ENCODE assay signal across 16 mouse cellular contexts in the genomic region with DNA sequence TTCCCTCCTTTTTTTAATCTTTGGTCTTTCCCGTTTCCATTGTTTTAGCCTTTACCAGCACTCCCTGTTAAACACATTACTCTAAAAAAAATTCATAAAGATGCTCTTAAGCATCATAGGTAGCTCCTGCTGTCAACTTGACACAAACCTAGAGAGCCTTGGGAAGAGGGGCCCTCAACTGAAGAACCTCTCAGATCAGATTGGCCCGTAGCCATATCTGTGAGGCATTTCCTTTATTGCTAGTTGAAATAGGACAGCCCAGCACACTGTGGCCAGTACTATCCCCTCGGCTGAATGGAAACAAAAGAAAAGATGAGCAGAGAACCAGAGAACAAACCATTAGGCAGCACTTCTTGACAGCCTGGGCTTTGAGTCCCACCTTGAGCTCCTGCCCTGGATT.
"Had no signal": no experiment of that assay in that cellular context is flagged by ENCODE, and none has a peak within 500 bp of the region (broad histone marks: within the 10 kb centered on the region; RNA-seq: fewer than 3 reads in every experiment).

No protein-coding gene starts in this region.

- H3K4me3 ChIP-seq: liver, embryonic 15.5 days; lung, embryonic 15.5 days; megakaryocyte, embryonic 14.5 days; midbrain, embryonic 12.5 days; midbrain, embryonic 15.5 days; neural tube, embryonic 12.5 days; stomach, embryonic 15.5 days had no signal

- H3K36me3 ChIP-seq: liver, embryonic 15.5 days; lung, embryonic 15.5 days; midbrain, embryonic 12.5 days; midbrain, embryonic 15.5 days; neural tube, embryonic 12.5 days; stomach, embryonic 15.5 days had no signal

- H3K9me3 ChIP-seq: liver, embryonic 15.5 days; lung, embryonic 15.5 days; midbrain, embryonic 12.5 days; midbrain, embryonic 15.5 days; neural tube, embryonic 12.5 days; stomach, embryonic 15.5 days had no signal

- H3K27me3 ChIP-seq: liver, embryonic 15.5 days; lung, embryonic 15.5 days; megakaryocyte, embryonic 14.5 days; midbrain, embryonic 12.5 days; midbrain, embryonic 15.5 days; neural tube, embryonic 12.5 days; stomach, embryonic 15.5 days had no signal

- H3K4me1 ChIP-seq: liver, embryonic 15.5 days; lung, embryonic 15.5 days; megakaryocyte, embryonic 14.5 days; midbrain, embryonic 15.5 days; neural tube, embryonic 12.5 days; stomach, embryonic 15.5 days had no signal

- H3K27ac ChIP-seq: liver, embryonic 15.5 days; lung, embryonic 15.5 days; macrophage; midbrain, embryonic 12.5 days; midbrain, embryonic 15.5 days; neural tube, embryonic 12.5 days; stomach, embryonic 15.5 days; stomach, postnatal 0 days had no signal

- H3K9ac ChIP-seq: liver, embryonic 15.5 days; liver, postnatal 0 days; lung, embryonic 15.5 days; midbrain, embryonic 12.5 days; midbrain, embryonic 15.5 days; neural tube, embryonic 12.5 days; stomach, embryonic 15.5 days had no signal

- DNase-seq: liver, postnatal 0 days; lung, adult 2 months; lung, postnatal 14 days; right cerebral cortex, postnatal 14 days; thymus, adult 2 months; thymus, postnatal 25 days; thymus, postnatal 4 days had no signal
